Mouse (Mus musculus) midbrain, embryonic 16.5 days (tissue): ENCODE data around the gene Ano9. TPM values are rescaled to one million over a fixed set of nuclear protein-coding genes. Genes with fewer than 3 reads are reported as not detected.

Experiments
- ATAC-seq: fragments of 200-750 bp; cut with Nextera tagmentation; 2 replicates; pipeline ENCODE4 v1.8.0; 2017; ENCODE audit warnings: moderate TSS enrichment
- H3K27ac ChIP-seq: fragments of 300-500 bp; sonication (generic); 2 replicates; pipeline ENCODE4 v1.5.1; 2014; ENCODE audit warnings: mild to moderate bottlenecking, low read length, mixed read lengths
- H3K27me3 ChIP-seq: fragments of 300-500 bp; sonication (generic); 2 replicates; pipeline ENCODE4 v1.6.1; 2014; ENCODE audit warnings: low read depth, low read length, mixed read lengths; ENCODE audit not compliant: control insufficient read depth, insufficient read depth
- H3K36me3 ChIP-seq: fragments of 300-500 bp; sonication (generic); 2 replicates; pipeline ENCODE4 v1.6.1; 2014; ENCODE audit warnings: mild to moderate bottlenecking, low read length, moderate library complexity, mixed read lengths; ENCODE audit not compliant: control insufficient read depth, insufficient read depth
- H3K4me1 ChIP-seq: fragments of 300-500 bp; sonication (generic); 2 replicates; pipeline ENCODE4 v1.6.1; 2014; ENCODE audit warnings: mild to moderate bottlenecking, low read length, mixed read lengths; ENCODE audit not compliant: control insufficient read depth, insufficient read depth
- H3K4me2 ChIP-seq: fragments of 300-500 bp; sonication (generic); 2 replicates; pipeline ENCODE4 v1.6.1; 2014; ENCODE audit warnings: mild to moderate bottlenecking, low read length, mixed read lengths
- H3K4me3 ChIP-seq: fragments of 300-500 bp; sonication (generic); 2 replicates; pipeline ENCODE4 v1.5.1; 2014; ENCODE audit warnings: low read depth, mild to moderate bottlenecking, low read length, moderate library complexity, mixed read lengths
- H3K9ac ChIP-seq: fragments of 300-500 bp; sonication (generic); 2 replicates; pipeline ENCODE4 v1.6.1; 2014; ENCODE audit warnings: low read depth, low read length, mixed read lengths
- H3K9me3 ChIP-seq: fragments of 300-500 bp; sonication (generic); replicated peaks from 2 replicates; pipeline ENCODE4 v1.6.1; 2014; ENCODE audit warnings: mild to moderate bottlenecking, low read length, mixed read lengths; ENCODE audit not compliant: control insufficient read depth, poor library complexity, severe bottlenecking
- WGBS: fragments of 180-500 bp; shearing (Covaris S2); extraction: QIAGEN DNeasy Blood & Tissue Kit; methylation state at CpG from one replicate; pipeline ENCODE4 v1.1.7; 2014; 5-methylcytosine and 5-hydroxymethylcytosine counted together
- polyA plus RNA-seq: library from polyadenylated mRNA; unstranded; fragments of >200 nt; fragmentation: Nextera tagmentation; extraction: Ambion mirVana; gene quantifications from 2 replicates; pipeline ENCODE4 v1.2.1, GENCODE M21; 2015

Ano9 gene
- polyA plus RNA-seq, 1 experiment from 2014 or later, result 0.28 TPM

DNA sequence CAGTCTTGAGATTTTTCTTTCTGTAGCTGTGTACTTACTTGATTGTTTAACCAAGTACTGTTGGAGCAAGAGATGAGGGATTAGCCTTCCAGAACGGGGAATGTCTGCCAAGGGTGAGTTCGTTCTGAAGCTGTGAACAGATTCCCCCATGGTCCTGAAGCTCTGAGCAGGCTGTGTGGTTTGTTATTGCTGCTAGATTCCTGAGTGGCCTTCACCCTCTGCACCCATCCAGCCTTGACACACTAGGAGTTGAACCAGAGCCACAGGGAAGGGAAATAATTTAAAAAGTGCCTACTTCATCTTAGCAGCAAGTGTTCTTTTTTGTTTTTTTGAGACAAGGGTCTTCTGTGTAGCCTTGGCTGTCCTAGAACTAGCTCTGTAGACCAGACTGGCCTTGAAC, 26.3 kb upstream of the Ano9 start:
- 76% methylated on average over 2 of the region's 2 CpGs for WGBS
- Histone ChIP-seq H3K27me3 (no peaks in the 10 kb centered on the region), H3K4me1 (no peaks in the 10 kb centered on the region), H3K4me2 (no peak overlapping the region), H3K4me3 (no peak overlapping the region), H3K9me3 (no peaks in the 10 kb centered on the region), H3K9ac (no peak overlapping the region), H3K36me3 (peaks cover 3% of the 10 kb centered on the region), H3K27ac (no peak overlapping the region)
- ATAC-seq, result no peak

DNA sequence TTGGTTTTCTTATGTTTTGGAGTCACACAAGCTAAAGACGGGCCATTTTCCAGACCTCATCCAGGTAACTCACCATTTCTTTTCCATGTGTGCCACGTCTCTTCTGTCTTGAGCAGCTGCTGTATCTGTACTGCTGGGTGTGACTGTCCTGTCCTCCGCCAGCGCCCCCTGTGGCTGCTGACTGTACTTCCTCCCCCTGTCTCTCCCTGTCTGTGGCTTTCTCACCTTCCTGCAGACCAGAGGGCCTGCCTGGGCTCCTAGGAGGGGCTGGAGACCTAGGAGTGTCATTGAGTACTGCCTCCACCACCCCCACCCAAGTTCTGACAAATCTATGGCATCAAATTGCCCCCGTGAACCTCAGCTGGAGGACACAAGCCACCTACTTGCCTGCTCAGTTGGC, 25.5 kb upstream of the Ano9 start:
- WGBS, result 50% methylated on average over 5 of the region's 5 CpGs
- ATAC-seq, result no peak
- no peak overlapping the region for H3K9ac ChIP-seq
- H3K27ac ChIP-seq, result no peak overlapping the region
- H3K9me3 ChIP-seq, result no peaks in the 10 kb centered on the region
- H3K4me1 ChIP-seq, result no peaks in the 10 kb centered on the region
- H3K4me3 ChIP-seq, result no peak overlapping the region
- H3K4me2 ChIP-seq, result no peak overlapping the region
- peaks cover 6% of the 10 kb centered on the region for H3K36me3 ChIP-seq
- H3K27me3 ChIP-seq, result no peaks in the 10 kb centered on the region

GRCm38 (mm10) chr7:141141326-141141725, 23.7 kb upstream of the Ano9 start:
- Histone ChIP-seq H3K27me3 (no peaks in the 10 kb centered on the region), H3K27ac (no peak overlapping the region), H3K9me3 (no peaks in the 10 kb centered on the region), H3K4me3 (no peak overlapping the region), H3K4me2 (no peak overlapping the region), H3K9ac (no peak overlapping the region), H3K4me1 (no peaks in the 10 kb centered on the region), H3K36me3 (peaks cover 18% of the 10 kb centered on the region)
- 93% methylated on average over 4 of the region's 4 CpGs for WGBS
- no peak for ATAC-seq

DNA sequence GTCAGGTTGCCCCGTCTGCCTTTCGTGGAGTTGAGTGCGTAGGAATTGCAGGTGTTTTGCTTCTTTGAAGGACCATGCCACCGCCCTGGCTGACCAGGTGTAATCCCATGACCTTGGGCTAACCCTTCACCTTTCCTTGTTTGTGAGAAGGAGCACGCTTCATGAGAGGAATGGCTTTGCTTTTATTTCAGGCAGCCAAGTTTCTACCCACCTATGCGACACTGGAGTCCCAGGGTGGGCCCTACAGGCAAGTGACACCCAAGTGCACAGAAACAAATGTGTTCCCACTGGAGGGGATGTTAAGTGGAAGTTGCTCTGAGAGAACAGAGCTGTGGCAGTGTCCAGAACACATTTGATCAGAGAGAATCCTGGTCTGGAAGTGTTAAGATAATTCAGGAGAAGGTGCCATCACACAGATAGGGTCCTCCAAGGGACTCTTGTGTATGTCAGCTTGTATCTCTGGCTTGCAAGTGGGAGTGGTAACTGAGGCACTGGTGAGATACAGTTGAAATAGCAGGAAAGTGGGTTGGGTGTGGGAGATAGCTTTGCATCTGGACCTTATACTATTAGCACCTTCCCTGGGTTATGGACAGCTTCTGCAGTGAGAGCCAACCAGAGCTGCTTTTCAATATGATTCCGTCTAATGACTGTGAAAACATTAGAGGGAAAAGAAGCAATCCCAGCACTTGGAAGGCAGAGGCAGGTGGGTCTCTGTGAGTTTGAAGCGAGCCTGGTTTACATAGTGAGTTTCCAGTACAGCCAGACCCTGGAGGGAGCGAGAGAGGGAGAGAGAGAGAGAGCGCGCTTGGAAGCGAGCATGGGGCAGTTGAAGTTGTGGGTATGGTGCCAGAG, 14.5 kb upstream of the Ano9 start:
- Histone ChIP-seq H3K9me3 (no peaks in the 10 kb centered on the region), H3K27ac (no peak overlapping the region), H3K4me3 (peak overlapping the region; percentile 84), H3K4me2 (peak overlapping the region; percentile 92), H3K36me3 (peaks cover 16% of the 10 kb centered on the region; the same call in 1 of the 2 replicates), H3K9ac (peak overlapping the region; percentile 95), H3K27me3 (no peaks in the 10 kb centered on the region), H3K4me1 (peaks cover 10% of the 10 kb centered on the region)
- 62% methylated on average over 12 of the region's 12 CpGs for WGBS
- ATAC-seq, result no peak

DNA sequence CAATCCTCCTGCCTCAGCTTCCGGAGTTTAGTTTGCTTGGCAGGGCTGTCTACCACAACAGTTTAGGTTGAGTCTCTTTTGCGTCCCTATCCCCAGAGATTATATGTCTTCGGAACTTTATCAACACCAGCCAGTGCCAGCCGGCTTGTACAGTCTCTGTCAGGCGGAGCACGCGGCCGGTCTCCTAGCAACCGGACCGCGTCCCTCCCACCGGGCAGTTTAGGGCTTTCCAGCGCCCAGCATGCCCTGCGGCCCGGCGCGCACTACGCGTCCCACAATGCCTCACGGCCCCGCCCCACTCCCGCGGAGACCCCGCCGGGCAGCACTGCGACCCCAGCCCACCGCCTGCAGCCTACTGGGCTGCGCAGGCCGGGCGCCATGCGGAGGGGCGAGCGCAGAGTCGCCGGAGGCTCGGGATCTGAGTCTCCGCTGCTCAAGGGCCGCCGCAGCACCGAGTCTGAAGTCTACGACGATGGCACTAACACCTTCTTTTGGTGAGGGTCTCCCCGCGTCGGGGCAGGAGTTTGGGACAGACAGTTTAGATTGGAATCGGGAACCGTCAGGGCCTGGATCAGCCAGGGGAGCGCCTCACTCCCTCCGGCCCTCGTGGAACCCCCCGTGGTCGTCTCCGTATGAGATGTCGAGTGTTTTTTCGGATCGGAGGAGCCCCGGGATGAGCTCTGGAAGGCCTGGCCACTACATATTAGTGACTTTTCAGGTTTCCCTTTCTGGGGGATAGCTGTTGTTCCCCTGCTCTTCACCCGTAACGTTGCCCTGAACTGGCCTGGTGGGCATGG, 13.6 kb upstream of the Ano9 start:
- H3K27ac ChIP-seq, result peak overlapping the region; percentile 63
- no peaks in the 10 kb centered on the region for H3K9me3 ChIP-seq
- peaks cover 10% of the 10 kb centered on the region; the same call in 1 of the 2 replicates for H3K36me3 ChIP-seq
- peak overlapping the region; percentile 95 for H3K9ac ChIP-seq
- under 1% methylated on average over 59 of the region's 59 CpGs for WGBS
- H3K4me3 ChIP-seq, result peak overlapping the region; percentile 84
- peaks cover 10% of the 10 kb centered on the region for H3K4me1 ChIP-seq
- ATAC-seq, result peak; percentile 99
- H3K4me2 ChIP-seq, result peak overlapping the region; percentile 92
- no peaks in the 10 kb centered on the region for H3K27me3 ChIP-seq

GRCm38 (mm10) chr7:141123517-141123856, 5.9 kb upstream of the Ano9 start:
- peak overlapping the region; percentile 73 for H3K9ac ChIP-seq
- H3K36me3 ChIP-seq, result no peaks in the 10 kb centered on the region
- no peak for ATAC-seq
- H3K4me3 ChIP-seq, result peak overlapping the region; percentile 63
- WGBS, result 2% methylated on average over 15 of the region's 15 CpGs
- peak overlapping the region; percentile 59 for H3K4me2 ChIP-seq
- no peaks in the 10 kb centered on the region for H3K9me3 ChIP-seq
- H3K27ac ChIP-seq, result peak overlapping the region; percentile 80
- H3K4me1 ChIP-seq, result no peaks in the 10 kb centered on the region
- H3K27me3 ChIP-seq, result no peaks in the 10 kb centered on the region

GRCm38 (mm10) chr7:141122689-141123516, 5.3 kb upstream of the Ano9 start:
- Histone ChIP-seq H3K27me3 (no peaks in the 10 kb centered on the region), H3K9ac (peak overlapping the region; percentile 73), H3K4me2 (peak overlapping the region; percentile 59), H3K9me3 (no peaks in the 10 kb centered on the region), H3K4me1 (no peaks in the 10 kb centered on the region), H3K36me3 (no peaks in the 10 kb centered on the region), H3K4me3 (peak overlapping the region; percentile 63), H3K27ac (peak overlapping the region; percentile 80)
- WGBS, result 2% methylated on average over 29 of the region's 29 CpGs
- peak; percentile 95 for ATAC-seq

DNA sequence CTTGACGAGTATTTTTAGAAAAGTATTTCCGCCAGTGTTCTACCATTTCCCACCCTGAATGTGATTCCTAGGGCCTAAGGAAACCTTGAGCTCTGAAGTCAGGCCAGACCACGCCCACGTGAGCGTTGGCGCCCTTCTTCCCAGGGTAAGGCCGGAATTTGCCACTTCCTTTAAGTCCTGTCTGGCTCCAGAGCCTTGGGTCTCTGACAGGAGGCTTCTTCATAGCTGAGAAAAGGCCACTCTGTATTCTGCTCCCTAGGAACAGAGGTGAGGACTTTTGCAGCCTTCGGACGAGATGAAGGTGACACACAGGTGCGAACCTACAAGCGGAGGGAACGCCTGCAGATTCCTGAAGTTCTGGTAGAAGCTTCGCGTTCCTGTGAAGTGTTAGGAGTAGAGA, 4.6 kb upstream of the Ano9 start, which contains the start of gene Ptdss2:
Ptdss2 (plus strand) TSS at position 138 of the 400 bp plus-strand sequence.
- H3K4me2 ChIP-seq, result peak within 1 kb of the TSS; percentile 59
- H3K4me1 ChIP-seq, result no peaks in the 10 kb centered on the region
- no peaks in the 10 kb centered on the region for H3K36me3 ChIP-seq
- H3K27me3 ChIP-seq, result no peaks in the 10 kb centered on the region
- H3K9me3 ChIP-seq, result no peaks in the 10 kb centered on the region
- peak within 1 kb of the TSS; percentile 63 for H3K4me3 ChIP-seq
- H3K27ac ChIP-seq, result peak within 1 kb of the TSS; percentile 80
- WGBS, result 52% methylated on average over 14 of the region's 14 CpGs
- ATAC-seq, result no peak
- H3K9ac ChIP-seq, result peak within 1 kb of the TSS; percentile 73
